Mouse (Mus musculus): ENCODE measurements around the gene Speg. TPM values are rescaled to one million over a fixed set of nuclear protein-coding genes. Genes with fewer than 3 reads are reported as not detected.

The Speg gene
- polyA plus RNA-seq, 1 experiment from 2014 or later, result 8.3 TPM

- WGBS, result 5% methylated on average over 10 of the region's 10 CpGs
- H3K4me1 ChIP-seq (ENCODE audit: control insufficient read depth, insufficient read depth, low read length), result peaks cover 69% of the 10 kb centered on the region
- H3K9me3 ChIP-seq (replicated peaks; ENCODE audit: control insufficient read depth, low read length), result no peaks in the 10 kb centered on the region
- DNase-seq (ENCODE audit: low spot score), result peak; percentile 69
- peak overlapping the region; percentile 23; the same call in 1 of the 2 replicates for H3K27ac ChIP-seq (ENCODE audit: low read depth, low read length)
- peak overlapping the region; percentile 22 for H3K4me2 ChIP-seq (ENCODE audit: low read length)
- H3K36me3 ChIP-seq (ENCODE audit: control insufficient read depth, insufficient read depth, low read length), result no peaks in the 10 kb centered on the region
- no peak overlapping the region for H3K9ac ChIP-seq (ENCODE audit: low read length)
- H3K27me3 ChIP-seq (replicated peaks; ENCODE audit: control insufficient read depth, insufficient read depth, low read length), result peaks cover 46% of the 10 kb centered on the region
- no peak overlapping the region for H3K4me3 ChIP-seq (ENCODE audit: low read depth, low read length)
- ATAC-seq, result peak; percentile 27
Observed at GRCm38 (mm10) chr1:75447265-75448051, 72.4 kb downstream of the Speg start.

- Histone ChIP-seq H3K4me2 (ENCODE audit: low read length) (peak overlapping the region; percentile 22), H3K36me3 (ENCODE audit: control insufficient read depth, insufficient read depth, low read length) (no peaks in the 10 kb centered on the region), H3K4me1 (ENCODE audit: control insufficient read depth, insufficient read depth, low read length) (peaks cover 64% of the 10 kb centered on the region), H3K4me3 (ENCODE audit: low read depth, low read length) (no peak overlapping the region), H3K9ac (ENCODE audit: low read length) (no peak overlapping the region), H3K9me3 (replicated peaks; ENCODE audit: control insufficient read depth, low read length) (no peaks in the 10 kb centered on the region), H3K27ac (ENCODE audit: low read depth, low read length) (peak overlapping the region; percentile 23; the same call in 1 of the 2 replicates), H3K27me3 (replicated peaks; ENCODE audit: control insufficient read depth, insufficient read depth, low read length) (peaks cover 46% of the 10 kb centered on the region)
- DNase-seq (ENCODE audit: low spot score), result no peak
- WGBS, result 1% methylated on average over 7 of the region's 7 CpGs
- no peak for ATAC-seq
Observed at GRCm38 (mm10) chr1:75448052-75448431, 72.9 kb downstream of the Speg start.

DNA sequence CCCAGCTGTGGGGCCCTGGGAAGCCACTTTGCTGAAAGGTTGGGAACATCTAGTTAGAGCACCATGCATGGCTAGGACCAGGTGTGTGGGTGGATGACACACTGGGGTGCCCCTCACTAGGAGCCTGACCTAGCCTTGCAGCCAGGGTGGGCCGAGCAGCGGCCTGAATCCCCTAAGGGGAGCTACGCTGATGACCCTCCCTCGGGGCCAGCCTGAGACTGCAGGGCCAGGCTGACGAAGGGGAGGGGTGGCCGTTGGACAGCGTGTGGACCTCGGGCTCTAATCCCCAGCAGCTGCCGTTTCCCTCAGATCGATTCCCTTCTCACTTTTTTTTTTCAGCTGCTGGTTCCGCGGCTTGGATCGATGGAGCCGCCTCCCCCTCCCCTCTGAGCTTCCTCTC lies 73.8 kb downstream of the Speg start:
- H3K27ac ChIP-seq (ENCODE audit: low read depth, low read length), result peak overlapping the region; percentile 14; the same call in 1 of the 2 replicates
- 2% methylated on average over 14 of the region's 14 CpGs for WGBS
- no peak overlapping the region for H3K9ac ChIP-seq (ENCODE audit: low read length)
- no peak overlapping the region for H3K4me3 ChIP-seq (ENCODE audit: low read depth, low read length)
- ATAC-seq, result no peak
- peak overlapping the region; percentile 21 for H3K4me2 ChIP-seq (ENCODE audit: low read length)
- DNase-seq (ENCODE audit: low spot score), result no peak
- peaks cover 55% of the 10 kb centered on the region for H3K4me1 ChIP-seq (ENCODE audit: control insufficient read depth, insufficient read depth, low read length)
- peaks cover 46% of the 10 kb centered on the region for H3K27me3 ChIP-seq (replicated peaks; ENCODE audit: control insufficient read depth, insufficient read depth, low read length)
- no peaks in the 10 kb centered on the region for H3K36me3 ChIP-seq (ENCODE audit: control insufficient read depth, insufficient read depth, low read length)
- no peaks in the 10 kb centered on the region for H3K9me3 ChIP-seq (replicated peaks; ENCODE audit: control insufficient read depth, low read length)

DNA sequence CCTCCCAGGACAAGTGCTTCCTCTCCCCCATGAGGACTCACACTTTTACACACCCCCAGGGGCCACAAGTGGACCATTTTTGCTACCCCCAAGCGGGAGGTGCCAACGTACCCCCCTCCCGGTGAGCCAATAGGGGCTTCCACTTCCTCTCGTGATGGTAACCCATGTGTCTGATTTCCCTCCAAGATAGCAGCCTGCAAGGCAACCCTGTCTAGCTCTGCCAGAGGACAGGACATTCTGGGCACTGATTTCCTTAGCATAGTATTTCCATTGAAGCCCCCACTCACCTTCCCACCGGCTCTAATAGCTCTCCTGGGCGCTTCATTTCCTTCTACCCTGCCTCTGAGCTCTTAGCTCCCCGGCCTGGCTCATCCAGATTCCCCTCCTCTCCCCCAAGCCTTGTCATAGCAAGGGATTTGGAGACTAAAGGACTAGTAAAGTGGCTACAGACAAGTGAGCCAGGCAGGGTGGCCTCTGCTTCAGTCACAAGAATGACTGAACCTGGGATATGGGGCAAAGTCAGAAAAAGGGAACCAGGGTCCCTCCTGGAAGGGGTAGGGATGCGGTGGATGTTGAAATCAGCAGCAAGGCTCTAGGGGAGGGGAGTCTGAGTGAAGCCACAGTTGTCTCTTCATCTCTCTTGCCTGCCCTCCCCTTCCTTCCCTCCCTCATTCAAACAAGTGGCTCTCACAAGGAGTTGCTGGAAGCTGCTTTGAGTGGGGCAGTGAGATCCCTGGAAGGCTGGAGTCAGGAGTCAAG lies 74.5 kb downstream of the Speg start:
- no peak for ATAC-seq
- DNase-seq (ENCODE audit: low spot score), result no peak
- Histone ChIP-seq H3K4me3 (ENCODE audit: low read depth, low read length) (peak overlapping the region; percentile 26; the same call in 1 of the 2 replicates), H3K27ac (ENCODE audit: low read depth, low read length) (no peak overlapping the region), H3K4me2 (ENCODE audit: low read length) (peak overlapping the region; percentile 57), H3K36me3 (ENCODE audit: control insufficient read depth, insufficient read depth, low read length) (no peaks in the 10 kb centered on the region), H3K27me3 (replicated peaks; ENCODE audit: control insufficient read depth, insufficient read depth, low read length) (peaks cover 46% of the 10 kb centered on the region), H3K9ac (ENCODE audit: low read length) (peak overlapping the region; percentile 59; the same call in 1 of the 2 replicates), H3K9me3 (replicated peaks; ENCODE audit: control insufficient read depth, low read length) (no peaks in the 10 kb centered on the region), H3K4me1 (ENCODE audit: control insufficient read depth, insufficient read depth, low read length) (peaks cover 48% of the 10 kb centered on the region)
- WGBS, result 4% methylated on average over 8 of the region's 8 CpGs

DNA sequence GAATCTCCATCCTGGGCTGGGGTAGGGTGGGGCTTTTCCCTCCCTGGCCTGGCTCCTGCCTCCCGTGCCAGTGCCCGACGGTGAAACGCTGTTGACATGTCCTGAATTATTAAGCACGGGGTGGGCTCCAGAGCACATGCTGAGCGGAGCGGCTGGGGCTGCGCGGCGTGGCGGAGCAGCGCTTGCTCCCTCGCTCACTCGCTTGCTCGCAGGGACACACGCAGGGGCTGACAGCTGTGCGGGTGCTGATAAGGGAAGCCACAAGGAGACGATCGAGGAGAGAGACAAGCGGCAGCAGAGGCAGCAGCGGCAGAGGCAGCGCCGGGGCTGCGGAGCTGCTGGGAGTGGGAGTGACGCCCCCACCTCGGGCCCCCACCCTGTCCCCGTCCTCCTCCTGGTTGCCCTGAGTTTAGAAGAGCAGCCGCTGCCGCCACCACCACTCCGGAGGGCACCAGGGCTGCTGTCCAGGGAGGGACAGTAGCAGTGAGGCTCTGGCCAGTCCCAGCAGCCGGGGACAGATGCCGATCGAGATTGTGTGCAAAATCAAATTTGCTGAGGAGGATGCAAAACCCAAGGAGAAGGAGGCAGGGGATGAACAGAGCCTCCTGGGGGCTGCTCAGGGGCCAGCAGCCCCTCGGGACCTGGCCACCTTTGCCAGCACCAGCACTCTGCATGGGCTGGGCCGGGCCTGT lies 75.4 kb downstream of the Speg start, which contains the start of gene Asic4:
Gene Asic4 (plus strand): TSS at position 123 of the 692 bp plus-strand sequence.
- DNase-seq (ENCODE audit: low spot score), result peak; percentile 66

GRCm38 (mm10) chr1:75451900-75452299 lies 76.8 kb downstream of the Speg start:
- no peak overlapping the region for H3K27ac ChIP-seq (ENCODE audit: low read depth, low read length)
- H3K9me3 ChIP-seq (replicated peaks; ENCODE audit: control insufficient read depth, low read length), result no peaks in the 10 kb centered on the region
- peaks cover 37% of the 10 kb centered on the region for H3K4me1 ChIP-seq (ENCODE audit: control insufficient read depth, insufficient read depth, low read length)
- H3K4me3 ChIP-seq (ENCODE audit: low read depth, low read length), result no peak overlapping the region
- ATAC-seq (no peak), DNase-seq (ENCODE audit: low spot score) (no peak)
- H3K4me2 ChIP-seq (ENCODE audit: low read length), result peak overlapping the region; percentile 3; the same call in 1 of the 2 replicates
- WGBS, result 59% methylated on average over 4 of the region's 5 CpGs
- H3K36me3 ChIP-seq (ENCODE audit: control insufficient read depth, insufficient read depth, low read length), result no peaks in the 10 kb centered on the region
- H3K9ac ChIP-seq (ENCODE audit: low read length), result no peak overlapping the region
- peaks cover 45% of the 10 kb centered on the region for H3K27me3 ChIP-seq (replicated peaks; ENCODE audit: control insufficient read depth, insufficient read depth, low read length)

More for the DNA sequence above, 75.4 kb downstream of the Speg start, which contains the start of gene Asic4:
- no peak within 1 kb of the TSS for H3K27ac ChIP-seq (ENCODE audit: low read depth, low read length)
- H3K9ac ChIP-seq (ENCODE audit: low read length), result peak within 1 kb of the TSS; percentile 59
- ATAC-seq, result peak; percentile 16; the same call in 1 of the 2 replicates
- WGBS, result 2% methylated on average over 35 of the region's 35 CpGs
- peaks cover 46% of the 10 kb centered on the region for H3K27me3 ChIP-seq (replicated peaks; ENCODE audit: control insufficient read depth, insufficient read depth, low read length)
- H3K4me3 ChIP-seq (ENCODE audit: low read depth, low read length), result peak within 1 kb of the TSS; percentile 26
- H3K4me2 ChIP-seq (ENCODE audit: low read length), result peak within 1 kb of the TSS; percentile 57
- no peaks in the 10 kb centered on the region for H3K9me3 ChIP-seq (replicated peaks; ENCODE audit: control insufficient read depth, low read length)
- H3K4me1 ChIP-seq (ENCODE audit: control insufficient read depth, insufficient read depth, low read length), result peaks cover 41% of the 10 kb centered on the region
- H3K36me3 ChIP-seq (ENCODE audit: control insufficient read depth, insufficient read depth, low read length), result no peaks in the 10 kb centered on the region

- H3K27ac ChIP-seq (ENCODE audit: low read depth, low read length), result no peak overlapping the region
- DNase-seq (ENCODE audit: low spot score) (no peak), ATAC-seq (no peak)
- H3K27me3 ChIP-seq (replicated peaks; ENCODE audit: control insufficient read depth, insufficient read depth, low read length), result peaks cover 27% of the 10 kb centered on the region
- H3K9ac ChIP-seq (ENCODE audit: low read length), result no peak overlapping the region
- H3K4me2 ChIP-seq (ENCODE audit: low read length), result no peak overlapping the region
- peaks cover 20% of the 10 kb centered on the region for H3K4me1 ChIP-seq (ENCODE audit: control insufficient read depth, insufficient read depth, low read length)
- no peaks in the 10 kb centered on the region for H3K36me3 ChIP-seq (ENCODE audit: control insufficient read depth, insufficient read depth, low read length)
- 77% methylated on average over 3 of the region's 3 CpGs for WGBS
- H3K9me3 ChIP-seq (replicated peaks; ENCODE audit: control insufficient read depth, low read length), result no peaks in the 10 kb centered on the region
- H3K4me3 ChIP-seq (ENCODE audit: low read depth, low read length), result no peak overlapping the region
Observed at GRCm38 (mm10) chr1:75455433-75455832, 80.3 kb downstream of the Speg start.

DNA sequence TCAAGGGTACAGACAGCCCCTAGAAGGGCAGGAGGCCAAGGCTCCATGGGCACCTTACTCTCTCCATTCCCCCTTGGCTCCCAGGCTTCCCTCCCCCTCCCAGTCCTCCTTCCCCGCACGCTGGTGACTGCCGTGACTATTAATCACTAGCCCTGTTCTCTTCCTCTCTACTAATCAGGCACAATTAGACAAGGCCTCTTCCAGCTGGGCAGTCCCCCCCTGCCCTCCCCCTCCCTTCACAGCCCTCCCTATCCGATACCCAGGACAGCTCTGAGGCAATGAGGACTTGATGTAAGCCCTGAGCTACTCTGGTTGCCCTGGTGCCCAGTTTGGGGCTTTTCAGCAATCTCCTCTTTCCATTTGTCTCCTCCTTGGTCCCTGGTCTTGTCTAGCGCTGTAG lies 80.9 kb downstream of the Speg start:
- DNase-seq (ENCODE audit: low spot score), result no peak
- H3K4me3 ChIP-seq (ENCODE audit: low read depth, low read length), result no peak overlapping the region
- no peak overlapping the region for H3K4me2 ChIP-seq (ENCODE audit: low read length)
- peak; percentile 41 for ATAC-seq
- no peak overlapping the region for H3K9ac ChIP-seq (ENCODE audit: low read length)
- H3K27me3 ChIP-seq (replicated peaks; ENCODE audit: control insufficient read depth, insufficient read depth, low read length), result peaks cover 22% of the 10 kb centered on the region
- H3K4me1 ChIP-seq (ENCODE audit: control insufficient read depth, insufficient read depth, low read length), result peaks cover 18% of the 10 kb centered on the region
- no peaks in the 10 kb centered on the region for H3K9me3 ChIP-seq (replicated peaks; ENCODE audit: control insufficient read depth, low read length)
- WGBS, result 16% methylated on average over 5 of the region's 5 CpGs
- no peak overlapping the region for H3K27ac ChIP-seq (ENCODE audit: low read depth, low read length)
- H3K36me3 ChIP-seq (ENCODE audit: control insufficient read depth, insufficient read depth, low read length), result no peaks in the 10 kb centered on the region

Data from forebrain, embryonic 14.5 days (tissue).